Mouse (Mus musculus) kidney, embryonic 16.5 days (tissue): ENCODE data around the gene Myo6. TPM values are rescaled to one million over a fixed set of nuclear protein-coding genes. Genes with fewer than 3 reads are reported as not detected.
A peak's percentile ranks its signal among the peaks of the same experiment; 100 is the strongest.

ENCODE experiments used
- ATAC-seq: fragments of 200-750 bp; cut with Nextera tagmentation; 2 replicates; pipeline ENCODE4 v1.8.0; 2017; ENCODE audit warnings: moderate TSS enrichment; ENCODE audit not compliant: low FRiP score, low TSS enrichment
- H3K27ac ChIP-seq: fragments of 300-500 bp; sonication (generic); 2 replicates; pipeline ENCODE4 v1.5.1; 2014; ENCODE audit warnings: low read length
- H3K27me3 ChIP-seq: fragments of 300-500 bp; sonication (generic); 2 replicates; pipeline ENCODE4 v1.6.1; 2014; ENCODE audit warnings: low read length, control low read depth, mixed read lengths; ENCODE audit not compliant: insufficient read depth
- H3K36me3 ChIP-seq: fragments of 300-500 bp; sonication (generic); 2 replicates; pipeline ENCODE4 v1.6.1; 2014; ENCODE audit warnings: low read length, control low read depth, mixed read lengths; ENCODE audit not compliant: insufficient read depth
- H3K4me1 ChIP-seq: fragments of 300-500 bp; sonication (generic); 2 replicates; pipeline ENCODE4 v1.6.1; 2014; ENCODE audit warnings: low read length, control low read depth, mixed read lengths; ENCODE audit not compliant: insufficient read depth
- H3K4me2 ChIP-seq: fragments of 300-500 bp; sonication (generic); replicated peaks from 2 replicates; pipeline ENCODE4 v1.6.1; 2014; ENCODE audit warnings: low read depth, low read length
- H3K4me3 ChIP-seq: fragments of 300-500 bp; sonication (generic); 2 replicates; pipeline ENCODE4 v1.5.1; 2014; ENCODE audit warnings: mild to moderate bottlenecking, low read length
- H3K9ac ChIP-seq: fragments of 300-500 bp; sonication (generic); replicated peaks from 2 replicates; pipeline ENCODE4 v1.6.1; 2014; ENCODE audit warnings: low read length
- H3K9me3 ChIP-seq: fragments of 300-500 bp; sonication (generic); 2 replicates; pipeline ENCODE4 v1.6.1; 2016; ENCODE audit warnings: low read length, control low read depth
- WGBS: fragments of 180-500 bp; shearing (Covaris S2); extraction: QIAGEN DNeasy Blood & Tissue Kit; methylation state at CpG from one replicate; pipeline ENCODE4 v1.1.7; 2014; 5-methylcytosine and 5-hydroxymethylcytosine counted together
- polyA plus RNA-seq: library from polyadenylated mRNA; unstranded; fragments of >200 nt; fragmentation: Nextera tagmentation; extraction: Ambion mirVana; gene quantifications from 2 replicates; pipeline ENCODE4 v1.2.1, GENCODE M21; 2015

Myo6 gene
- polyA plus RNA-seq, 1 experiment from 2014 or later: 62.6 TPM

DNA sequence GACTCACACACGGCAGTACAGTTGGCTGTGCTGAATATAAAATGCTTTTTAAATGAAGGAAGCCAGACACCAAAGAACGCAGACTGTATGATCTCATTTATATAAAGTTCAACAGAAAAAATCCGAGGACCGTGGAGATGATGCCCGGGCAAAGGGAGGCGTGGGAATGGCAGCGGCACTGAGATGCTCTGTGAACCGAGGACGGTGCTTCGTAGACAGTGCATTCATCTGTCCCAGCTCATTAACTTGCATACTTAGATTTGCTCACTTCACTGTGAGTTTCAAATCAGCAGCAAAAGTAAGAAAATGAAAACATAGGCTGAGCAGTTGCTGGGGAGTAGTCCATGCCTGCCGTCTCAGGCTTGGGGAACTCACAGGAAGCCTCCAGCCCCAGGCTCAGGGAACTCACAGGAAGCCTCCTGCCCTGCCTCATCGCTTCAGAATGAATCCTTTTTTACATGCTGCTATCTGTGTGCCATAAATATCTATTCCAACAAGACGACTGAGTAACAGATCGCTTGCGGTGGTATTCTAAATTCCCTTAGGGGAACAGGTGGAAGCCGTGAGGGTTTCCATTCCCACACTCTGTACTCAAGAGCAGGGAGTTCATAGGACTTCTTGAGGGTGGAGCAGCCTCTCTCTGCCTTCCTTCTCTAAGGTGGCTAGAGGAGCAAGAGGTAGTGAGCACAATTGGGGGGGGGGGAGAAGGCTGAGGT is 52.1 kb downstream of the Myo6 start:
- Histone ChIP-seq H3K9ac (no peak overlapping the region), H3K4me2 (peak overlapping the region; percentile 17), H3K27ac (peak overlapping the region; percentile 66), H3K4me3 (no peak overlapping the region), H3K4me1 (peaks cover 21% of the 10 kb centered on the region), H3K27me3 (no peaks in the 10 kb centered on the region), H3K36me3 (no peaks in the 10 kb centered on the region), H3K9me3 (no peaks in the 10 kb centered on the region)
- ATAC-seq: peak; percentile 74
- 35% methylated on average over 16 of the region's 16 CpGs for WGBS

DNA sequence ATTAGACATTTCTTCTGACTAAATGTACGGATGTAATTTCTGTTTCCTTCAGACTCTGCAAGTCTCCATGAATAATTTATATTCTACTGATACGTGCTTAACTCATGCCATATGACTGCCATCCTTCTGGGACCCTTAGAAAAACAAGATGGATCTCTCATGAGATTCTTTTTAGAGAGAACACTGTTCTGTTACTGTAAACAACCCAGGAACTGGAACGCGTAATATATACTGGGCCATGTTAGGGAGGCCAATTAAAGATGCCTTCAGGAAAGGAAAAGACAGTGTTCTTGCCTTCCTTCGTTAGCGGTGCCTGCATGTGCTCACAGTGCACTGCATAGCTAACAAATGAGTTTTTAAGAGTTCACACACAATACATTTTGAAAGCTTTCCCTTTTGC is 53.9 kb downstream of the Myo6 start:
- H3K4me3 ChIP-seq: no peak overlapping the region
- no peak overlapping the region for H3K9ac ChIP-seq
- H3K36me3 ChIP-seq: 0 out of 2 replicates have a peak, but pooled peaks cover 4% of the 10 kb centered on the region
- H3K9me3 ChIP-seq: no peaks in the 10 kb centered on the region
- 76% methylated on average over 6 of the region's 6 CpGs for WGBS
- H3K27me3 ChIP-seq: no peaks in the 10 kb centered on the region
- no peak overlapping the region for H3K4me2 ChIP-seq
- no peak overlapping the region for H3K27ac ChIP-seq
- peaks cover 21% of the 10 kb centered on the region for H3K4me1 ChIP-seq
- ATAC-seq: no peak

DNA sequence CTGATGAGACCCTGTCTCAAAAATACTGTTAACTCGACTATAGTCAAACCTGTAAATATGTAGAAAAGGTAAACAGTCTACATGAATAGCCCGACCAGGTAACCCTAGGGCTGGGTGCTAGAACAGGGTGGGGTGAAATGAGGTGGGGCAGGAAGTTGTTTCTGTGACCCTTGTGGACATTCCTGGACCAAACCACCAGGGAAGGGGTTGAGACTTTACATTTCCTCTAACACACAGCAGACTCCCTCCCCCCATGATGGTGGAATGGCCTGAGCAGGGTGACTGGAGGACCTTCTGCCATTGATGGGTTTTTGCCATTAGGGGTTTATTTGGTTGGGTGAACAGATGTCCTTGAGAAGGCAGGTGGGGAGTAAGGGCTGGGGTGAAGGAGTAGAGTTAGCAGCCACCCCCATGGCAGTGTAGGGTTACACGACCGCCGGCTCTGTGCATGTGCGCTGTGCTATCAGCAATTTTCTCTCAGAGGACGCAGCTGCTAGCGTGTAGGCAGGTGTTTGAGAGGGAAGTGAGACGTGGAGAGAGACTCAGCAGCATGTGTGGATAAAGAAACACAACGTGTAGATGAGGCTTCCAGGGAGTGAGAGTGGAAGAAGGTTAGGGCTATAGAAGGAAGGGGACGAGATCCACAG is 59.3 kb downstream of the Myo6 start:
- H3K27me3 ChIP-seq: no peaks in the 10 kb centered on the region
- no peaks in the 10 kb centered on the region for H3K9me3 ChIP-seq
- H3K4me3 ChIP-seq: no peak overlapping the region
- H3K4me2 ChIP-seq: no peak overlapping the region
- 0 out of 2 replicates have a peak, but pooled peaks cover 4% of the 10 kb centered on the region for H3K36me3 ChIP-seq
- H3K4me1 ChIP-seq: no peaks in the 10 kb centered on the region
- ATAC-seq: peak; percentile 81
- H3K27ac ChIP-seq: no peak overlapping the region
- no peak overlapping the region for H3K9ac ChIP-seq
- 59% methylated on average over 11 of the region's 11 CpGs for whole genome bisulfite sequencing

DNA sequence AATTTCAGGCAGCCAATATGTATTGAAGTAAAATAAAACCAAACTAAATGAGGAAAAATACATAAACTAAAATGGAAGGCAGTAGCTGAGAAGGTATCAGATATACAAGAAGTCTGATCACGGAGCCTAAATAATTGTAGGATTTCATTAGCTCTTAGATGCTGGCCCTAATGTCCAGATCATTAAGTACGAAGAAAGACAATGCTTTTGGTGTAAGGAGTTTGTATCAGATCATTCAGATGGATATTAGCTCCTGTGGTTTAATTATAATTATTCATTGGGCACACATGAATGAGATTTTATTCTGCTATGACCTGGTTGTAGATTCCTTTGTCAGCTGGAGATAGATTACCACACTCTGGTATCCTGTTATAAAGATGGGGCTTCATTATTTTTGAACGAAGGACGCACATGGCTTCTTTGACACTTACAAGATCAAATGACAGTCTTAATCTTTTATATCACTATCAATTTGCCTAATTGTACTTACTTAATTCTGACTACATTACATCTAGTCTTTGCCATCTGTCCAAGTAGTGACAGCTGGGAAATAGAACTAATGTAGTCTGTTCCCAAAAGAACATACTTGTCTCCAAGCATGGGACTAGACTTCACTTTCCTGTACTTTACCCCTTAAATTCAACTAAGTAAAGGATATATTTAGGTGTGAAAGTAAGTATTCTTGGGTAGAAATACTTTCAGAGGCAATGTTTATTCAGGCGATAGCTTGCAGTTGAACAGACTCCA is 61.9 kb downstream of the Myo6 start:
- no peak overlapping the region for H3K4me2 ChIP-seq
- H3K27ac ChIP-seq: no peak overlapping the region
- whole genome bisulfite sequencing: 77% methylated on average over 5 of the region's 5 CpGs
- H3K4me1 ChIP-seq: no peaks in the 10 kb centered on the region
- H3K9me3 ChIP-seq: no peaks in the 10 kb centered on the region
- no peak overlapping the region for H3K9ac ChIP-seq
- 0 out of 2 replicates have a peak, but pooled peaks cover 4% of the 10 kb centered on the region for H3K36me3 ChIP-seq
- no peak overlapping the region for H3K4me3 ChIP-seq
- no peaks in the 10 kb centered on the region for H3K27me3 ChIP-seq
- ATAC-seq: no peak

DNA sequence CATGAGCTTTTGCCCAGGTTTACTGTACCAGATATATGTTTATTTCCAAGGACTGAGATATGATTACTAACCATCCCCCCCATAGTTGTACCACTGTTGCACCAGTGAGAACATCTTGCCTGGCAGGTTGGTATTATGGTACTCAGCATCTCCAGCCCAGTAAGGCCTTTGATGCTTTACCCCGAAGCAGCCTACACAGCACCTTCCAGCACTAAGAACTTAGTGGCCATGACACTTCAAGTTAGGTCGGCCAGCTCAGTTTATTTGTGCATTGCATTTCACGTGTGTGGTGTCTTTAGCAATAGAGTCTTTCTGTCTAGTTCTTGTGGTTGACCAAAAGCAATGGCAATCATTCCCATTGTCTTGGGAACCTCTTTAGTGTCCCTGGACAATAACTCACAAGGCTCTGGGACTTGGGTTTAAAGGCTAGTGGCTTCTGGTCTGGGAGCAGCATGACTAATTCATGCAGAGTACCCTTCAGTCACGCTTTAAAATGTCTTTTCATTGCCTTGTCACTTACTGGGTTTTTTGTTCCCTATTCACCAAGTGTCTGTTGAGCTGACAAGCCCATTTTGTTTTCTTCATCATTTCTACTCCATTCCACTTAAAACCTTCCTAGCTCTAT is 69.1 kb downstream of the Myo6 start:
- Histone ChIP-seq H3K4me1 (peaks cover 6% of the 10 kb centered on the region; the same call in 1 of the 2 replicates), H3K27me3 (no peaks in the 10 kb centered on the region), H3K9ac (no peak overlapping the region), H3K27ac (no peak overlapping the region), H3K36me3 (no peaks in the 10 kb centered on the region), H3K4me2 (no peak overlapping the region), H3K4me3 (no peak overlapping the region), H3K9me3 (no peaks in the 10 kb centered on the region)
- no peak for ATAC-seq
- 80% methylated on average over 4 of the region's 4 CpGs for WGBS

DNA sequence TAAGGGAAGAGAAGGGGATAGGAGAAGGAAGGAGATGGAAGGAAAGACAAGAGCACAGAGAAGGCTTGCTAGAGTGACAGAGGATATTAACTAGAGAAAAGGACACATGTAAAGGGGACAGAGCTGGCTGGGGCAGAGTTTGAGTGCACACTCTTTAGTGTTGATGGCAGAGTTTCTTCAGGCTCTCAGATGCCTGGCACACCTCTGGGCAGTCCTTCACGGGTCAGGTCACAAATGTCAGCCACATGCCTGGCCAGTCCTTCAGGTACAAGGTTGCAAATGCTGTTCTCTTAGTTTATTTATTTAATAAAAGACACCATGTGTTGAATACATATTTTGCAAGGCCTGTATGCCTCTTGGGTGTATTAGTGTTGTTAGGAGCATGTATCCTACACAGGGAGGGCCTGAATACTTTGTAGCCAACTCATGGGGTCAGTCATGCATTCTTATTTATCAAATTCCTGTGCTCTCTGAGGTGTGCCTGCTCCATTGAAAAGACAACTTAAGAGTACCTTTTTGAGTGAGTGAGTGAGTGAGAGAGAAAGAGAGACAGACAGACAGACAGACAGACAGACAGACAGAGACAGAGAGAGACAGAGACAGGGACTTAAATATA is 72.5 kb downstream of the Myo6 start:
- H3K36me3 ChIP-seq: peaks cover 15% of the 10 kb centered on the region; the same call in 1 of the 2 replicates
- H3K9me3 ChIP-seq: 0 out of 2 replicates have a peak, but pooled peaks cover 4% of the 10 kb centered on the region
- H3K4me3 ChIP-seq: no peak overlapping the region
- H3K4me2 ChIP-seq: no peak overlapping the region
- H3K27ac ChIP-seq: peak overlapping the region; percentile 7; the same call in 1 of the 2 replicates
- peak; percentile 69; the same call in 1 of the 2 replicates for ATAC-seq
- H3K4me1 ChIP-seq: peaks cover 6% of the 10 kb centered on the region; the same call in 1 of the 2 replicates
- no peak overlapping the region for H3K9ac ChIP-seq
- H3K27me3 ChIP-seq: no peaks in the 10 kb centered on the region
- WGBS: 86% methylated on average over 1 of the region's 1 CpGs

DNA sequence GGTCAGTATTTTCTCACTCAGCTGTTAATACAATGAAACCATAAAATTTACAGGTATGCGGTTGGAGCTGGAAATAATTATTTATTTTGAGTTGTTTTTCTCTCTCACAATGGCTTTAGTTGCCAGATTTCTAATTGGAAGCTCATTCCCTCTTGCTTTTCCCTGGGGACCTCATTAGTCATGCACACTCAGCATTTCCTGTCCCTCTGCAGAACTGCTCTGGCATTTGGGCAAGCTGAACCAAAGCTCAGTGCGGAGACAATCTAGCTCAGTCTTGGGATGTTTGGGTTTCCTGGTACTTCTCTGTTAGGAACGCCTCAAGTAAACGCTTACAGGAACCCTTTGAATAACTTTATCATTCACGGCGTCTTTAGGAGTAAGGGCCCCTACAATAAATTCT is 76.9 kb downstream of the Myo6 start:
- Histone ChIP-seq H3K27ac (no peak overlapping the region), H3K27me3 (no peaks in the 10 kb centered on the region), H3K4me1 (peaks cover 3% of the 10 kb centered on the region; the same call in 1 of the 2 replicates), H3K9me3 (0 out of 2 replicates have a peak, but pooled peaks cover 4% of the 10 kb centered on the region), H3K4me3 (no peak overlapping the region), H3K36me3 (peaks cover 20% of the 10 kb centered on the region; the same call in 1 of the 2 replicates), H3K9ac (no peak overlapping the region), H3K4me2 (no peak overlapping the region)
- WGBS: 64% methylated on average over 6 of the region's 6 CpGs
- ATAC-seq: no peak

DNA sequence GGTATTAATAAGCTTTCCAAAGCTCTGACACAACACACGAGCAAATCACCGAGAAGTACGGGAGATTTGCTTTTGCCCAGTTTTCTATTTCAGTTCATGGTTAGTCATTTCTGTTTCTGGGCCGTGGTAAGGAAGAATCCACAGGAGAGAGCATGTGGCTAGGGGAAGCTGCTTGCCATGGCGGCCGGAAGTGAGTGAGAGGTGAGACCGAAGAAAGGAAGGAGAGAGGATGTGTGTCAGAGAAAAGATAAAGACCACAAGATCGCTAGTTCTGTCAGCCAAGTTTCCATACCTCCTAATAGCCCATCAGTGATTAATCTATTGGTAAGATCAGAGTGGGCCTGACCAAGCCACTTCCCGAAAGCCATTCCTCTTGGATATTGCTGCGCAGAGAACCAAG is 87.3 kb downstream of the Myo6 start:
- no peak overlapping the region for H3K4me2 ChIP-seq
- no peaks in the 10 kb centered on the region for H3K27me3 ChIP-seq
- no peak overlapping the region for H3K27ac ChIP-seq
- H3K36me3 ChIP-seq: peaks cover 6% of the 10 kb centered on the region; the same call in 1 of the 2 replicates
- no peaks in the 10 kb centered on the region for H3K9me3 ChIP-seq
- H3K4me1 ChIP-seq: no peaks in the 10 kb centered on the region
- no peak for ATAC-seq
- no peak overlapping the region for H3K4me3 ChIP-seq
- H3K9ac ChIP-seq: no peak overlapping the region
- WGBS: 81% methylated on average over 10 of the region's 10 CpGs

DNA sequence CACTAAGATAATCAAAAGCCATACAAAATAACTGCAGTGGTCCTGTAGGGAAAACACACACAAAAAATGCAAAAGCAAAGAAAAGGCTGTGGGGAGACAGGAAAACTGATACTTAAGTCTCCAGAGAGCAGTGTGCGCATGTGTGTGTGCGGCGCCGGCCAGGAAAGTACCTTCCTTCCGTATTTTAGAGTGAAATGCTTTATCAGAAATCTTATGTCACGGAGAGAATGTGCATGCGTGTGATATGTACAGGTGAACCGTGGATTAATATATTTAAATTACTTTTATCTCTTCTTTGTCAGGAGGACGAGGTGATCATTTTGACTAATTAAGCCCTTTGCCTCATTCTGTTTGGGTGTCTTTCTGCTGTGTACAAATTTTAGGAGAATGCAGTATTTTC is 88.4 kb downstream of the Myo6 start:
- 90% methylated on average over 9 of the region's 9 CpGs for WGBS
- Histone ChIP-seq H3K4me2 (no peak overlapping the region), H3K4me3 (no peak overlapping the region), H3K27me3 (no peaks in the 10 kb centered on the region), H3K27ac (no peak overlapping the region), H3K9me3 (no peaks in the 10 kb centered on the region), H3K4me1 (no peaks in the 10 kb centered on the region), H3K9ac (no peak overlapping the region), H3K36me3 (peaks cover 6% of the 10 kb centered on the region; the same call in 1 of the 2 replicates)
- ATAC-seq: no peak
